Mouse (Mus musculus): ENCODE measurements around the gene Pald1. TPM values are rescaled to one million over a fixed set of nuclear protein-coding genes. Genes with fewer than 3 reads are reported as not detected.

Gene Pald1
- total and polyA plus RNA-seq, 3 experiments: 2.9 to 6.4 TPM; not detected in 1

- Histone ChIP-seq H3K27me3 (ENCODE audit: control insufficient read depth in 1 of 2, insufficient read depth in 2 of 2, low read length in 2 of 2) (no peaks in the 10 kb centered on the region), H3K79me2 (ENCODE audit: control insufficient read depth, insufficient read depth, low read length, poor library complexity) (no peaks in the 10 kb centered on the region), H3K4me3 (ENCODE audit: control insufficient read depth in 1 of 2, insufficient read depth in 1 of 2, low read depth in 2 of 2, low read length in 2 of 2) (no peak overlapping the region), H3K9me3 (replicated peaks; ENCODE audit: insufficient read depth, low read length) (no peaks in the 10 kb centered on the region), H3K36me3 (ENCODE audit: control insufficient read depth in 1 of 2, insufficient read depth in 2 of 2, low read length in 2 of 2) (no peaks in the 10 kb centered on the region), H3K9ac (ENCODE audit: control insufficient read depth, low read depth, low read length, poor library complexity, severe bottlenecking) (no peak overlapping the region), H3K4me1 (ENCODE audit: control insufficient read depth in 1 of 2, insufficient read depth in 2 of 2, low read length in 2 of 2) (0 out of 4 replicates have a peak, but pooled peaks cover 0 to 3% of the 10 kb centered on the region in 2 experiments), H3K27ac (ENCODE audit: control insufficient read depth, low read depth, low read length) (no peak overlapping the region)
- no peak for TF ChIP-seq GATA1 (IDR thresholded peaks at IDR 0.05; ENCODE audit: low read depth, low read length)
- TF ChIP-seq SMC3 (IDR thresholded peaks at IDR 0.05; ENCODE audit: low read depth, low read length): no peak
- no peak for DNase-seq (ENCODE audit: low read depth, low spot score)
These were observed 32.6 kb upstream of the Pald1 start for GRCm38 (mm10) chr10:61415890-61416289.

DNA sequence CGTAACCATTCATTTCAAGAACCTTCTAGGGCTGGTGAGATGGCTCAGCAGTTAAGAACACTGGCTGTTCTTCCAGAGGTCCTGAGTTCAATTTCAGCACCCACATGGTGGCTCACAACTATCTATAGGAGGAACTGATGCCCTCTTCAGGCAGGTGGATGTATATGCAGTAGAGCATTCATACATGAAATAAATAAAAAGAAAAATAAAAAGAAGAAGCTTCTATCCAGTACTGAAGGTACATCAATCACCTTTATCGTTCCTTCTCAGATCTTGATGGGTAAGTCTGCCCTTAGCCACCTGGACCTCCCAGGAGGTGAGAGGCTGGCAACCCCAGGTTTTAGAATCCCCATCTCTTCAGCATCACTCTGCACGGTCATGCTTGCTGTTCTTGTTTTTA lies 31.9 kb upstream of the Pald1 start:
- Histone ChIP-seq H3K36me3 (ENCODE audit: control insufficient read depth in 1 of 2, insufficient read depth in 2 of 2, low read length in 2 of 2) (no peaks in the 10 kb centered on the region), H3K9me3 (replicated peaks; ENCODE audit: insufficient read depth, low read length) (no peaks in the 10 kb centered on the region), H3K27ac (ENCODE audit: control insufficient read depth, low read depth, low read length) (no peak overlapping the region), H3K9ac (ENCODE audit: control insufficient read depth, low read depth, low read length, poor library complexity, severe bottlenecking) (no peak overlapping the region), H3K27me3 (ENCODE audit: control insufficient read depth in 1 of 2, insufficient read depth in 2 of 2, low read length in 2 of 2) (no peaks in the 10 kb centered on the region), H3K79me2 (ENCODE audit: control insufficient read depth, insufficient read depth, low read length, poor library complexity) (no peaks in the 10 kb centered on the region), H3K4me1 (ENCODE audit: control insufficient read depth in 1 of 2, insufficient read depth in 2 of 2, low read length in 2 of 2) (0 out of 4 replicates have a peak, but pooled peaks cover 0 to 3% of the 10 kb centered on the region in 2 experiments), H3K4me3 (ENCODE audit: control insufficient read depth in 1 of 2, insufficient read depth in 1 of 2, low read depth in 2 of 2, low read length in 2 of 2) (no peak overlapping the region)
- no peak for TF ChIP-seq POLR2AphosphoS5 (IDR thresholded peaks at IDR 0.05; ENCODE audit: borderline replicate concordance, low read depth, low read length)
- no peak for TF ChIP-seq BHLHE40 (IDR thresholded peaks at IDR 0.05; ENCODE audit: borderline replicate concordance, low read depth, low read length)
- peak in 2 of 3 experiments; percentile 30 to 36; a peak in 4 of 6 replicates for TF ChIP-seq CTCF (IDR thresholded peaks at IDR 0.05 in 2 of 3, conservative IDR thresholded peaks at IDR 0.05 in 1 of 3; ENCODE audit: control insufficient read depth in 1 of 3, insufficient read depth in 1 of 3, low read depth in 2 of 3, low read length in 3 of 3, poor library complexity in 1 of 3, severe bottlenecking in 1 of 3)
- DNase-seq (ENCODE audit: low read depth, low spot score): peak; percentile 41

- 0 out of 4 replicates have a peak, but pooled peaks cover 0 to 3% of the 10 kb centered on the region in 2 experiments for H3K4me1 ChIP-seq (ENCODE audit: control insufficient read depth in 1 of 2, insufficient read depth in 2 of 2, low read length in 2 of 2)
- peak; percentile 88 for DNase-seq (ENCODE audit: low read depth, low spot score)
- no peaks in the 10 kb centered on the region for H3K79me2 ChIP-seq (ENCODE audit: control insufficient read depth, insufficient read depth, low read length, poor library complexity)
- no peaks in the 10 kb centered on the region for H3K27me3 ChIP-seq (ENCODE audit: control insufficient read depth in 1 of 2, insufficient read depth in 2 of 2, low read length in 2 of 2)
- H3K27ac ChIP-seq (ENCODE audit: control insufficient read depth, low read depth, low read length): peak overlapping the region; percentile 77
- no peaks in the 10 kb centered on the region for H3K9me3 ChIP-seq (replicated peaks; ENCODE audit: insufficient read depth, low read length)
- peak overlapping the region; percentile 43 to 47 for H3K4me3 ChIP-seq (ENCODE audit: control insufficient read depth in 1 of 2, insufficient read depth in 1 of 2, low read depth in 2 of 2, low read length in 2 of 2)
- no peaks in the 10 kb centered on the region for H3K36me3 ChIP-seq (ENCODE audit: control insufficient read depth in 1 of 2, insufficient read depth in 2 of 2, low read length in 2 of 2)
- H3K9ac ChIP-seq (ENCODE audit: control insufficient read depth, low read depth, low read length, poor library complexity, severe bottlenecking): peak overlapping the region; percentile 61
- peak; percentile 42; the same call in 1 of the 2 replicates for TF ChIP-seq HCFC1 (IDR thresholded peaks at IDR 0.05; ENCODE audit: low read depth, low read length)
- no peak for TF ChIP-seq RAD21 (IDR thresholded peaks at IDR 0.05; ENCODE audit: low read depth, low read length)
- peak; percentile 84 for TF ChIP-seq TAL1 (IDR thresholded peaks at IDR 0.05; ENCODE audit: low read length)
- no peak for TF ChIP-seq ZC3H11A (IDR thresholded peaks at IDR 0.05; ENCODE audit: low read depth, low read length)
- TF ChIP-seq GATA1 (IDR thresholded peaks at IDR 0.05; ENCODE audit: low read depth, low read length): peak; percentile 88
- TF ChIP-seq ELF1 (IDR thresholded peaks at IDR 0.05; ENCODE audit: low read depth, low read length): no peak
- no peak for TF ChIP-seq ZMIZ1 (IDR thresholded peaks at IDR 0.05; ENCODE audit: low read depth, low read length)
- peak; percentile 57; the same call in 1 of the 2 replicates for TF ChIP-seq MAFK (IDR thresholded peaks at IDR 0.05; ENCODE audit: borderline replicate concordance, low read depth, low read length)
- TF ChIP-seq SMC3 (IDR thresholded peaks at IDR 0.05; ENCODE audit: low read depth, low read length): peak; percentile 14; the same call in 1 of the 2 replicates
- TF ChIP-seq NRF1 (IDR thresholded peaks at IDR 0.05; ENCODE audit: insufficient read depth, low read depth, low read length, poor library complexity, severe bottlenecking): no peak
- no peak for TF ChIP-seq CHD1 (IDR thresholded peaks at IDR 0.05; ENCODE audit: low read depth, low read length)
- peak; percentile 84 for TF ChIP-seq MXI1 (IDR thresholded peaks at IDR 0.05; ENCODE audit: low read depth, low read length)
- no peak for TF ChIP-seq KAT2A (conservative IDR thresholded peaks at IDR 0.05; ENCODE audit: low read depth, low read length)
- TF ChIP-seq E2F4 (IDR thresholded peaks at IDR 0.05; ENCODE audit: borderline replicate concordance, low read depth, low read length): no peak
- TF ChIP-seq RCOR1 (IDR thresholded peaks at IDR 0.05; ENCODE audit: low read depth, low read length): peak; percentile 73
- TF ChIP-seq JUND (IDR thresholded peaks at IDR 0.05; ENCODE audit: low read depth, low read length): 0 out of 2 replicates have a peak, but pooled peaks have one; percentile 61
- peak; percentile 43; the same call in 1 of the 2 replicates for TF ChIP-seq TBP (IDR thresholded peaks at IDR 0.05; ENCODE audit: low read depth, low read length)
- TF ChIP-seq USF2 (IDR thresholded peaks at IDR 0.05; ENCODE audit: borderline replicate concordance in 1 of 2, insufficient read depth in 1 of 2, low read depth in 1 of 2, low read length in 2 of 2): no peak
- no peak; the same call in 1 of the 2 replicates for TF ChIP-seq ZNF384 (IDR thresholded peaks at IDR 0.05; ENCODE audit: low read depth, low read length)
- TF ChIP-seq CTCF (IDR thresholded peaks at IDR 0.05 in 2 of 3, conservative IDR thresholded peaks at IDR 0.05 in 1 of 3; ENCODE audit: control insufficient read depth in 1 of 3, insufficient read depth in 1 of 3, low read depth in 2 of 3, low read length in 3 of 3, poor library complexity in 1 of 3, severe bottlenecking in 1 of 3): no peak
These were observed 29.7 kb upstream of the Pald1 start for GRCm38 (mm10) chr10:61412910-61413625.

All from MEL (cell line).